ENCODE assay signal across 11 mouse cellular contexts in the genomic region with DNA sequence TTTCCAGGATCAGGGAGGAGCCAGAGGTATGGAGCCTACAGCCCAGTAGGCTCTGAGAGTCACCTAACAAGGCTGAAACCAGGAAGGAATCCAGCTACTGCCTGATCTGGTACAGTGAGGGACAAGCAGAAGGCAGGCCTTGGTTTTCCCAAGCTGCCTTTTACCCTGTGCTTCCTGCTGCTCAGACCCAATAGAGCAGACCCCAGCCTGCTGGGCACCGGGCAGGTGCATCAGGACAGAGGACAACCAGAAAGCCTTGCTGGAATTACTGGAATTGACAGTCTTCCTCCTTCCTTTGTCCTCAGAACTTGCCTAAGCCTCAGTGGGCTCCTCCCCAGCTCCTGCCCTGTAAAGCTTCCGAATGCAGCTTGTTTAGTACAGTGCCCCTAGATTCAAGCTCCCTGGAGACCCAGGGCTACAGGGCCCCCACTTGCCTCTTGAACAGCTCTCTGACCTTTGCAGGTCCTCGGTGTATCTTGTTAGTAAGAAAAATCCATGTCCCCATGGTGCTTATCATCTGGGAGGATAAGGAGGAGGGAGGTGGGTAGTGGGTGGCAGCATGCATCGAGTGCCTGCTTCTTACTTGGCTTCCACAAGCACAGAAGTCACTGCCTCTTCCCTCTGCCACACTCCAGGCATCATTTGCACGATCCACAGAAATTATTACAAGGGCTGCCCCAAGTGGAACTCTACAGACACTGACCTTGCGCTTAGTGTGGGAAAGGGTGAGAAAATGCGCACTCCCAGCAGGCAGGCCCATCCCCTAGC. TPM values are rescaled to one million over a fixed set of nuclear protein-coding genes. Genes with fewer than 3 reads are reported as not detected.
A peak's percentile ranks its signal among the peaks of the same experiment; 100 is the strongest.
DNase-seq lines count a peak whose midpoint lies in the region; ATAC-seq and TF ChIP-seq lines count a peak whose summit lies in the region.
"Had no signal": no experiment of that assay in that cellular context is flagged by ENCODE, and none has a peak within 500 bp of the region (broad histone marks: within the 10 kb centered on the region; RNA-seq: fewer than 3 reads in every experiment).

No protein-coding gene starts in this region.

- H3K4me3 ChIP-seq in hindbrain, embryonic 12.5 days = no peak overlapping the region
- H3K4me3 ChIP-seq in hindbrain, embryonic 14.5 days (replicated peaks; ENCODE audit: low read length) = no peak overlapping the region
- no peak overlapping the region for H3K4me3 ChIP-seq in embryonic facial prominence, embryonic 13.5 days
- H3K4me3 ChIP-seq in midbrain, embryonic 10.5 days = no peak overlapping the region
- no peak overlapping the region for H3K4me3 ChIP-seq in gastrocnemius, adult 2 months

- no peaks in the 10 kb centered on the region for H3K36me3 ChIP-seq in hindbrain, embryonic 12.5 days
- H3K36me3 ChIP-seq in hindbrain, embryonic 14.5 days (replicated peaks; ENCODE audit: control insufficient read depth, insufficient read depth) = no peaks in the 10 kb centered on the region
- no peaks in the 10 kb centered on the region for H3K36me3 ChIP-seq in embryonic facial prominence, embryonic 13.5 days
- no peaks in the 10 kb centered on the region for H3K36me3 ChIP-seq in midbrain, embryonic 10.5 days

- TF ChIP-seq CTCF in gastrocnemius, adult 2 months (IDR thresholded peaks at IDR 0.05) = no peak

- H3K9me3 ChIP-seq in hindbrain, embryonic 12.5 days (replicated peaks) = no peaks in the 10 kb centered on the region
- no peaks in the 10 kb centered on the region for H3K9me3 ChIP-seq in hindbrain, embryonic 14.5 days (ENCODE audit: control insufficient read depth, low read length)
- no peaks in the 10 kb centered on the region for H3K9me3 ChIP-seq in embryonic facial prominence, embryonic 13.5 days
- no peaks in the 10 kb centered on the region for H3K9me3 ChIP-seq in midbrain, embryonic 10.5 days (replicated peaks)

- H3K27me3 ChIP-seq in hindbrain, embryonic 12.5 days = no peaks in the 10 kb centered on the region
- H3K27me3 ChIP-seq in hindbrain, embryonic 14.5 days (ENCODE audit: control insufficient read depth, insufficient read depth, low read length) = no peaks in the 10 kb centered on the region
- 0 out of 2 replicates have a peak, but pooled peaks cover 4% of the 10 kb centered on the region for H3K27me3 ChIP-seq in embryonic facial prominence, embryonic 13.5 days
- no peaks in the 10 kb centered on the region for H3K27me3 ChIP-seq in midbrain, embryonic 10.5 days (ENCODE audit: low read depth, poor library complexity, severe bottlenecking)

- H3K4me2 ChIP-seq in hindbrain, embryonic 12.5 days (replicated peaks) = no peak overlapping the region
- no peak overlapping the region for H3K4me2 ChIP-seq in hindbrain, embryonic 14.5 days (replicated peaks)
- H3K4me2 ChIP-seq in embryonic facial prominence, embryonic 13.5 days = no peak overlapping the region

- H3K27ac ChIP-seq in hindbrain, embryonic 12.5 days = no peak overlapping the region
- no peak overlapping the region for H3K27ac ChIP-seq in hindbrain, embryonic 14.5 days
- peak overlapping the region; percentile 19 for H3K27ac ChIP-seq in embryonic facial prominence, embryonic 13.5 days
- peak overlapping the region; percentile 52 for H3K27ac ChIP-seq in midbrain, embryonic 10.5 days (replicated peaks)
- H3K27ac ChIP-seq in gastrocnemius, adult 2 months = no peak overlapping the region

- DNase-seq in hindbrain, embryonic 14.5 days (ENCODE audit: low spot score) = no peak
- DNase-seq in 3134 (ENCODE audit: extremely low read depth, insufficient read length, low spot score) = peak; percentile 26
- no peak for DNase-seq in midbrain, embryonic 10.5 days (ENCODE audit: low spot score)
- no peak for DNase-seq in gastrocnemius, adult 2 months
- DNase-seq: adrenal gland, adult 8-10 months; cerebellum, adult 11-12 months; gastrocnemius, postnatal 25 days had no signal

- no peak for ATAC-seq in hindbrain, embryonic 12.5 days (ENCODE audit: low FRiP score)
- ATAC-seq in hindbrain, embryonic 14.5 days (ENCODE audit: low FRiP score) = no peak
- no peak for ATAC-seq in embryonic facial prominence, embryonic 13.5 days (ENCODE audit: insufficient number of reproducible peaks, insufficient read depth, low FRiP score, low TSS enrichment, low read depth)
- ATAC-seq in megakaryocyte, adult 5-6 weeks (ENCODE audit: poor library complexity, severe bottlenecking) = no peak

- intact Hi-C loops in gastrocnemius, adult 2 months (cut with DNase I) = no loop called here

- H3K4me1 ChIP-seq in hindbrain, embryonic 12.5 days = peaks cover 29% of the 10 kb centered on the region
- no peaks in the 10 kb centered on the region for H3K4me1 ChIP-seq in hindbrain, embryonic 14.5 days (replicated peaks; ENCODE audit: control insufficient read depth, insufficient read depth, low read length)
- peaks cover 19% of the 10 kb centered on the region for H3K4me1 ChIP-seq in embryonic facial prominence, embryonic 13.5 days
- peaks cover 26% of the 10 kb centered on the region for H3K4me1 ChIP-seq in midbrain, embryonic 10.5 days

- H3K9ac ChIP-seq in hindbrain, embryonic 12.5 days = 0 out of 2 replicates have a peak overlapping the region, but pooled peaks have one; percentile 27
- no peak overlapping the region for H3K9ac ChIP-seq in hindbrain, embryonic 14.5 days
- 0 out of 2 replicates have a peak overlapping the region, but pooled peaks have one; percentile 32 for H3K9ac ChIP-seq in embryonic facial prominence, embryonic 13.5 days

- 49% methylated on average over 7 of the region's 7 CpGs for WGBS in hindbrain, embryonic 12.5 days
- 48% methylated on average over 7 of the region's 7 CpGs for WGBS in hindbrain, embryonic 14.5 days
- whole genome bisulfite sequencing in embryonic facial prominence, embryonic 13.5 days = 63% methylated on average over 7 of the region's 7 CpGs
- 39% methylated on average over 7 of the region's 7 CpGs for WGBS in midbrain, embryonic 10.5 days

RNA-seq across cellular contexts. Expression of gene Afdn, which starts 17.2 kb away (rescaled TPM):
- 153 and 156 TPM in 2 replicates for polyA plus RNA-seq in hindbrain, embryonic 12.5 days (2016; fragmentation: Nextera tagmentation; extraction: Ambion mirVana)
- polyA plus RNA-seq in hindbrain, embryonic 14.5 days (2014; fragmentation: Nextera tagmentation; extraction: Ambion mirVana) = 117 and 140 TPM in 2 replicates
- polyA plus RNA-seq in embryonic facial prominence, embryonic 13.5 days (2015; fragmentation: Nextera tagmentation; extraction: Ambion mirVana) = 57.8 and 68.7 TPM in 2 replicates
- polyA plus RNA-seq in midbrain, embryonic 10.5 days (2016; fragmentation: Nextera tagmentation; extraction: Ambion mirVana) = 72.1 and 73.1 TPM in 2 replicates
- total RNA-seq in gastrocnemius, adult 2 months (2021) = 10 to 100 TPM; 33.3 to 45.6 TPM
- 14.1 and 15.3 TPM in 2 replicates for total RNA-seq in megakaryocyte, adult 5-6 weeks (2015)
- 22.6 and 29.1 TPM in 2 replicates for total RNA-seq in megakaryocyte, adult 5-6 weeks (2017)

RNA-seq across cellular contexts. Expression of gene Tcte2, which starts 18.5 kb away (rescaled TPM):
- polyA plus RNA-seq in hindbrain, embryonic 12.5 days (2016; fragmentation: Nextera tagmentation; extraction: Ambion mirVana) = 13.9 and 17.2 TPM in 2 replicates
- 17.1 and 20.3 TPM in 2 replicates for polyA plus RNA-seq in hindbrain, embryonic 14.5 days (2014; fragmentation: Nextera tagmentation; extraction: Ambion mirVana)
- 6.0 TPM in 2 replicates for polyA plus RNA-seq in embryonic facial prominence, embryonic 13.5 days (2015; fragmentation: Nextera tagmentation; extraction: Ambion mirVana)
- polyA plus RNA-seq in midbrain, embryonic 10.5 days (2016; fragmentation: Nextera tagmentation; extraction: Ambion mirVana) = 5.6 and 6.1 TPM in 2 replicates
- total RNA-seq in gastrocnemius, adult 2 months (2021) = 1 to 10 TPM; 1.7 TPM
- total RNA-seq in megakaryocyte, adult 5-6 weeks (2015) = not detected in 2 replicates
- not detected in 2 replicates for total RNA-seq in megakaryocyte, adult 5-6 weeks (2017)
- total RNA-seq: neutrophil, adult 5-6 weeks had no signal

Comparison
In these comparisons a context has a peak if more than half of its experiments do, and no peak if none do; other contexts are left out.
1. H3K27ac ChIP-seq: peak in embryonic facial prominence, embryonic 13.5 days (single experiment) and midbrain, embryonic 10.5 days (single experiment); none in hindbrain, embryonic 12.5 days (single experiment), hindbrain, embryonic 14.5 days (single experiment) and gastrocnemius, adult 2 months (single experiment).